Mouse (Mus musculus): ENCODE data around the gene Bpifb1. TPM values are rescaled to one million over a fixed set of nuclear protein-coding genes. Genes with fewer than 3 reads are reported as not detected.

The Bpifb1 gene
- total and polyA plus RNA-seq, 3 experiments: not detected

GRCm38 (mm10) chr2:154219950-154220349, 29.3 kb downstream of the Bpifb1 start:
- Histone ChIP-seq H3K4me3 (replicated peaks in 1 of 3; ENCODE audit: low read depth in 2 of 3, low read length in 2 of 3, poor library complexity in 1 of 3) (no peak overlapping the region), H3K27ac (ENCODE audit: insufficient read depth, low read depth) (no peak overlapping the region), H3K36me3 (replicated peaks in 1 of 2; ENCODE audit: control insufficient read depth in 1 of 2, insufficient read depth in 1 of 2, low read length in 1 of 2) (no peaks in the 10 kb centered on the region), H3K79me2 (replicated peaks; ENCODE audit: control insufficient read depth, extremely low read depth, insufficient read depth, poor library complexity, severe bottlenecking) (no peaks in the 10 kb centered on the region), H3K4me1 (ENCODE audit: control insufficient read depth in 1 of 2, insufficient read depth in 2 of 2) (no peaks in the 10 kb centered on the region), H3K9me3 (replicated peaks; ENCODE audit: low read length) (no peaks in the 10 kb centered on the region), H3K4me2 (ENCODE audit: insufficient read depth, low read depth, poor library complexity, severe bottlenecking) (no peak overlapping the region), H3K9ac (ENCODE audit: insufficient read depth, low read depth) (no peak overlapping the region), H3K27me3 (replicated peaks) (peaks cover 88% of the 10 kb centered on the region)
- no peak for DNase-seq (ENCODE audit: extremely low read depth)
- dilution Hi-C loops (cut with MboI; ENCODE audit: extremely low pct_ligation_motif_present, extremely low pct_unique_long_range_greater_than_20kb, low sequenced_read_pairs) (no loop called here), in situ Hi-C loops (cut with MboI; ENCODE audit: low pct_ligation_motif_present, low pct_unique_long_range_greater_than_20kb, low sequenced_read_pairs) (no loop called here)
- TF ChIP-seq MYC (IDR thresholded peaks at IDR 0.05; ENCODE audit: low read depth, low read length) (no peak), NELFE (IDR thresholded peaks at IDR 0.05; ENCODE audit: low read depth, low read length) (no peak), USF2 (conservative IDR thresholded peaks at IDR 0.05; ENCODE audit: low read depth, low read length) (no peak), CHD2 (IDR thresholded peaks at IDR 0.05; ENCODE audit: low read length) (no peak)

GRCm38 (mm10) chr2:154223265-154223916, 32.8 kb downstream of the Bpifb1 start, which contains the start of gene Bpifb5:
Gene Bpifb5 (plus strand): TSS chr2:154223742.
- no peak within 1 kb of the TSS for H3K4me2 ChIP-seq (ENCODE audit: insufficient read depth, low read depth, poor library complexity, severe bottlenecking)
- dilution Hi-C loops (cut with MboI; ENCODE audit: extremely low pct_ligation_motif_present, extremely low pct_unique_long_range_greater_than_20kb, low sequenced_read_pairs): no loop called here

GRCm38 (mm10) chr2:154223917-154224273, 33.3 kb downstream of the Bpifb1 start:
- H3K4me2 ChIP-seq (ENCODE audit: insufficient read depth, low read depth, poor library complexity, severe bottlenecking): no peak overlapping the region
- TF ChIP-seq POLR2AphosphoS2 (IDR thresholded peaks at IDR 0.05; ENCODE audit: low read depth, low read length) (no peak), ZKSCAN1 (IDR thresholded peaks at IDR 0.05; ENCODE audit: borderline replicate concordance, low read depth, low read length) (no peak), HCFC1 (IDR thresholded peaks at IDR 0.05; ENCODE audit: low read depth, low read length) (no peak), ETS1 (conservative IDR thresholded peaks at IDR 0.05; ENCODE audit: low read depth, low read length) (no peak), MAZ (IDR thresholded peaks at IDR 0.05; ENCODE audit: low read depth, low read length) (no peak)
- no peak for DNase-seq (ENCODE audit: extremely low read depth)
- H3K36me3 ChIP-seq (replicated peaks in 1 of 2; ENCODE audit: control insufficient read depth in 1 of 2, insufficient read depth in 1 of 2, low read length in 1 of 2): no peaks in the 10 kb centered on the region
- no peak overlapping the region for H3K27ac ChIP-seq (ENCODE audit: insufficient read depth, low read depth)
- dilution Hi-C loops (cut with MboI; ENCODE audit: extremely low pct_ligation_motif_present, extremely low pct_unique_long_range_greater_than_20kb, low sequenced_read_pairs): no loop called here
- H3K4me1 ChIP-seq (ENCODE audit: control insufficient read depth in 1 of 2, insufficient read depth in 2 of 2): no peaks in the 10 kb centered on the region
- no peaks in the 10 kb centered on the region for H3K9me3 ChIP-seq (replicated peaks; ENCODE audit: low read length)
- H3K4me3 ChIP-seq (replicated peaks in 1 of 3; ENCODE audit: low read depth in 2 of 3, low read length in 2 of 3, poor library complexity in 1 of 3): no peak overlapping the region
- H3K79me2 ChIP-seq (replicated peaks; ENCODE audit: control insufficient read depth, extremely low read depth, insufficient read depth, poor library complexity, severe bottlenecking): no peaks in the 10 kb centered on the region
- in situ Hi-C loops (cut with MboI; ENCODE audit: low pct_ligation_motif_present, low pct_unique_long_range_greater_than_20kb, low sequenced_read_pairs): no loop called here
- H3K9ac ChIP-seq (ENCODE audit: insufficient read depth, low read depth): no peak overlapping the region
- H3K27me3 ChIP-seq (replicated peaks): peaks cover 96% of the 10 kb centered on the region

More at GRCm38 (mm10) chr2:154223265-154223916, 32.8 kb downstream of the Bpifb1 start, which contains the start of gene Bpifb5:
- H3K79me2 ChIP-seq (replicated peaks; ENCODE audit: control insufficient read depth, extremely low read depth, insufficient read depth, poor library complexity, severe bottlenecking): no peaks in the 10 kb centered on the region
- DNase-seq (ENCODE audit: extremely low read depth): no peak
- H3K27me3 ChIP-seq (replicated peaks): peaks cover 95% of the 10 kb centered on the region
- in situ Hi-C loops (cut with MboI; ENCODE audit: low pct_ligation_motif_present, low pct_unique_long_range_greater_than_20kb, low sequenced_read_pairs): no loop called here
- no peak within 1 kb of the TSS for H3K27ac ChIP-seq (ENCODE audit: insufficient read depth, low read depth)
- H3K36me3 ChIP-seq (replicated peaks in 1 of 2; ENCODE audit: control insufficient read depth in 1 of 2, insufficient read depth in 1 of 2, low read length in 1 of 2): no peaks in the 10 kb centered on the region
- H3K4me1 ChIP-seq (ENCODE audit: control insufficient read depth in 1 of 2, insufficient read depth in 2 of 2): no peaks in the 10 kb centered on the region
- TF ChIP-seq ZKSCAN1 (IDR thresholded peaks at IDR 0.05; ENCODE audit: borderline replicate concordance, low read depth, low read length) (no peak), POLR2A (IDR thresholded peaks at IDR 0.05; ENCODE audit: low read depth, low read length) (no peak), MEF2A (IDR thresholded peaks at IDR 0.05; ENCODE audit: borderline replicate concordance, low read depth, low read length) (no peak), UBTF (IDR thresholded peaks at IDR 0.05; ENCODE audit: low read depth, low read length) (no peak), MYC (IDR thresholded peaks at IDR 0.05; ENCODE audit: low read depth, low read length) (no peak), POLR2AphosphoS2 (IDR thresholded peaks at IDR 0.05; ENCODE audit: low read depth, low read length) (no peak), JUND (conservative IDR thresholded peaks at IDR 0.05; ENCODE audit: low read depth, low read length) (no peak)
- H3K9ac ChIP-seq (ENCODE audit: insufficient read depth, low read depth): no peak within 1 kb of the TSS
- H3K9me3 ChIP-seq (replicated peaks; ENCODE audit: low read length): no peaks in the 10 kb centered on the region
- H3K4me3 ChIP-seq (replicated peaks in 1 of 3; ENCODE audit: low read depth in 2 of 3, low read length in 2 of 3, poor library complexity in 1 of 3): no peak within 1 kb of the TSS

Data from CH12.LX (cell line).